Mouse (Mus musculus) adrenal gland, adult (tissue): Measurements from ENCODE around the gene Atp2c1.

ENCODE experiments used
- DNase-seq, 2 experiments: peaks; one replicate each; pipeline ENCODE4 v3.0.0; 2022 to 2023; ENCODE audit warnings: low spot score in 1 of 2; ENCODE audit not compliant: inconsistent age in 2 of 2

Gene Atp2c1

GRCm38 (mm10) chr9:105492744-105493143 is 34.4 kb downstream of the Atp2c1 start:
- no peak for DNase-seq

GRCm38 (mm10) chr9:105488363-105488762 is 38.8 kb downstream of the Atp2c1 start:
- peak in 1 of 2 experiments; percentile 45 for DNase-seq

- DNase-seq, result peak; percentile 29 to 69
These were observed 42.6 kb downstream of the Atp2c1 start for GRCm38 (mm10) chr9:105484338-105485084.

- no peak for DNase-seq
These were observed 43.2 kb downstream of the Atp2c1 start for GRCm38 (mm10) chr9:105483880-105484279.

- DNase-seq, result no peak
These were observed 44.2 kb downstream of the Atp2c1 start for GRCm38 (mm10) chr9:105482715-105483510.

- peak; percentile 41 to 61 for DNase-seq
These were observed 45.0 kb downstream of the Atp2c1 start for GRCm38 (mm10) chr9:105482070-105482469.

- no peak for DNase-seq
These were observed 51.0 kb downstream of the Atp2c1 start for GRCm38 (mm10) chr9:105476134-105476533.

- no peak for DNase-seq
These were observed 52.2 kb downstream of the Atp2c1 start for GRCm38 (mm10) chr9:105474910-105475309.

GRCm38 (mm10) chr9:105467787-105468186 is 59.3 kb downstream of the Atp2c1 start:
- DNase-seq, result no peak

GRCm38 (mm10) chr9:105461496-105461895 is 65.6 kb downstream of the Atp2c1 start:
- DNase-seq, result no peak

GRCm38 (mm10) chr9:105459032-105459431 is 68.1 kb downstream of the Atp2c1 start:
- peak in 1 of 2 experiments; percentile 45 for DNase-seq

- DNase-seq, result no peak
These were observed 118.6 kb downstream of the Atp2c1 start for GRCm38 (mm10) chr9:105408549-105408948.

- peak; percentile 94 to 97 for DNase-seq
These were observed 131.9 kb downstream of the Atp2c1 start, which contains the start of the genes Aste1 and Nek11 for GRCm38 (mm10) chr9:105395218-105395627. Gene Aste1, plus strand, starts transcription at chr9:105395392. Gene Nek11, minus strand, starts transcription at chr9:105395524.

- DNase-seq, result no peak
These were observed 132.4 kb downstream of the Atp2c1 start for GRCm38 (mm10) chr9:105394720-105395119.

- DNase-seq, result no peak
These were observed 136.5 kb downstream of the Atp2c1 start for GRCm38 (mm10) chr9:105390616-105391015.

GRCm38 (mm10) chr9:105389289-105389688 is 137.8 kb downstream of the Atp2c1 start:
- peak; percentile 50 to 89 for DNase-seq

GRCm38 (mm10) chr9:105387403-105387802 is 139.7 kb downstream of the Atp2c1 start:
- DNase-seq, result no peak

GRCm38 (mm10) chr9:105379533-105380145 is 147.5 kb downstream of the Atp2c1 start:
- DNase-seq, result no peak

GRCm38 (mm10) chr9:105377622-105378021 is 149.5 kb downstream of the Atp2c1 start:
- DNase-seq, result no peak

GRCm38 (mm10) chr9:105376954-105377530 is 150.1 kb downstream of the Atp2c1 start:
- no peak for DNase-seq

- no peak for DNase-seq
These were observed 150.7 kb downstream of the Atp2c1 start for GRCm38 (mm10) chr9:105376411-105376810.
